Mouse (Mus musculus) Patski (cell line): ENCODE results near the gene Rnf40. TPM values are rescaled to one million over a fixed set of nuclear protein-coding genes. Genes with fewer than 3 reads are reported as not detected.

Source experiments
- ATAC-seq: fragments of 100-300 bp; one replicate; pipeline ENCODE4 v1.8.0; 2021
- CTCF ChIA-PET: fragments of 350-600 bp; sonication (Branson Sonifier 250); formaldehyde crosslinking; loops from one replicate; lab custom pipeline; 2022; ENCODE audit warnings: inconsistent platforms; lab: Charles Lee
- POLR2A ChIA-PET: fragments of 350-600 bp; sonication (Branson Sonifier 250); formaldehyde crosslinking; loops from one replicate; lab custom pipeline; 2022; ENCODE audit warnings: antibody characterized with exemption, inconsistent platforms; lab: Charles Lee
- DNase-seq: peaks from one replicate; pipeline ENCODE4 v3.0.0-alpha.2; 2011; ENCODE audit warnings: low read depth, low spot score
- H3K27me3 ChIP-seq: fragments of 371-371 bp; one replicate; pipeline ENCODE4 v1.5.1; 2021
- CTCF ChIP-seq: fragments of 100-300 bp; IDR thresholded peaks from one replicate; pipeline ENCODE4 v1.5.1; 2021
- in situ Hi-C: fragments of 300-500 bp; cut with MboI; formaldehyde crosslinking; loops from 3 replicates; pipeline ENCODE4 v1.11.1; 2018; ENCODE audit warnings: low pct_unique_long_range_greater_than_20kb, mixed read lengths
- polyA plus RNA-seq: library from polyadenylated mRNA; unstranded; gene quantifications from one replicate; pipeline ENCODE4 v1.2.3, GENCODE M21; 2021

The Rnf40 gene
- 42.7 TPM for polyA plus RNA-seq

DNA sequence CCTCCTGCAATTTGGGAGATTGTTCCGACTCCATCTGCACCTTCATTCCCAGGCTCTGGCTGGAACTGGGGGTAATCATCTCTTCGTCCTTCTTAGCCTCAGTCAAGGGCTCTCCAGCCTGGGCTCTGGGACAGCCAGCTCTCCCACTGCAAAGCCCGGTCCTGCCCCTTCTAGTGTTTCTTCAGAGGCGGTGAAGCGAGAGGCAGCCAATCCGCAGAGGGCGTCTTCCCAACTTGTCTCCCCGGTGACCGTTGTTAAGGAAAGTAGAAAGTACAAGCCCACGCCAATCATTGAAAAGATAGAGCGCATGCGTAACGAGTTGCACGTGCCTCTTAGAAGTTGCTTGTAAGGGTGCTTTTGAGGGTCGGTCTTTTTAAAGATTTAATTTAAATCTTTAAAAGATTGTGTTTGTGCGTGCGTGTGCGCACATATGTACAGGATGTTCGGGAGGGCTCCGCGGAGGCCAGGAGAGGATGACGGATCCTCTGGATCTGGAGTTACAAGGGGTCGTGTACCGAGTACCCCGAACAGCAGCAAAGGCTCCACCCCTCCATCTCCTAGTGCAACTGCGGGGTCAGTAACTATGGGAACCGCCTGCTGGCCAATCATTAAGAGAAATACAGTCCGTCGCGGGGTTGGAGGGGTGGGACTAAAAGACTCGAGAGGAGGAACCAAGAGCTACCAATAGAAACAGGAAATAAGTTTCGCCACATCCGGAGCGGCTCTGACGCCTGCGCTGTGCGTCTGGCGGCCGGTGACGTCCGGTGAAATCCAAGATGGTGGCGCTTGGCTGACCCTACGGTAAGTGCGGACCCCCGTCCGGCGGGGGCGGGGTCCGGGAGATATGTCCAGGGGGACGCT lies at the start of gene Rnf40, which contains the start of gene Ccdc189:
Gene Rnf40 (plus strand): TSS at position 757 of the 861 bp plus-strand sequence.
Gene Ccdc189 (minus strand): TSS at position 585 of the 861 bp plus-strand sequence.
- ATAC-seq = peak; percentile 87
- CTCF ChIA-PET = no interaction called here
- POLR2A ChIA-PET = interaction anchor here (0.5 to 2.0 kb wide), 2 partner anchors 11 to 23 kb away, joined by 7 to 8 read pairs; no protein-coding TSS in a partner anchor
- in situ Hi-C loops = no loop called here
- no peak for TF ChIP-seq CTCF
- peak; percentile 97 for DNase-seq
- H3K27me3 ChIP-seq = no peaks in the 10 kb centered on the region

DNA sequence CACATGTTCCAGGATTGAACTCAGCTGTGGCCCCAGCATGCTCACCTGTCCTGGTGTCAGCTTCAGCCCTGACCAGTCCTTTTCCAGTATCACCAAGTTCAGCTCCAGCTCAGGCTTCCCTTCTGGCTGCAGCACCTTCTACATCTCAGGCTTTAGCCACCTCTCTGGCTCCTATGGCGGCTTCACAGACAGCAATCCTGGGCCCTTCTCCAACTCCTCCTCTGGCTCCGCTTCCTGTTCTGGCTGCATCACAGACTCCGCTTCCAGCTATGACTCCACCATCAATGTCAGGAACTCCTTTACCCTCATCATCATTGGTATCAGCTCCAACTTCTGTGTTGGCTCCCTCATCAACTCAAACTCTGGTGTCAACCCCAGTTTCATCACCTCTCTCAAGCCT lies 46.9 kb upstream of the Rnf40 start:
- no peak for DNase-seq
- CTCF ChIA-PET = no interaction called here

DNA sequence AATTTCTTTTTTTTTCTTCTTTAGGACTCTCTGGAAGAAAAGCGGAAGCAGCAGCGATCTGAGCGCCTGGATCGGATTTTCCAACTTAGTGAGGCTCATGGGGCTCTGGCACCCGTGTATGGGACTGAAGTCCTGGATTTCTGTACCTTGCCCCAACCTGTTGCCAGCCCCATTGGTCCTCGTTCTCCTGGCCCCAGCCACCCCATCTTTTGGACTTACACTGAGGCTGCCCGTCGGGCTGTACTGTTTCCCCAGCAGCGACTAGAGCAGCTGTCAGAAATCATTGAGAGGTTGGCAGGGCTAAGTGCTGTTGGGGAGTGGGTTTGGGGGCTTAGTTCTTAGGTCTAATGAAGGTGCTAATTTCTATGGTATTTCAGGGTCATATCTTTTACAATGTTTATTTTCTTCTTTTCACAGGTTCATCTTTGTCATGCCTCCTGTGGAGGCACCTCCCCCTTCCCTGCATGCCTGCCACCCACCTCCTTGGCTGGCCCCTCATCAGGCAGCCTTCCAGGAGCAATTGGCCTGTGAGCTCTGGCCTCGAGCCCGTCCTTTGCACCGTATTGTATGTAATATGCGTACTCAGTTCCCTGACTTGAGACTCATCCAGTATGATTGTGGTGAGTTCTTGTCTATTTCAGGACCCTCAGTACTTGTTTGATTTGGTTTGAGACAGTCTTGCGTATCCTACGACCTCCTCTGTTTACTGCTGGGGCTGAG lies 39.3 kb upstream of the Rnf40 start:
- in situ Hi-C loops = no loop called here
- ChIA-PET CTCF (interaction anchor here (1.8 kb wide), 1 partner anchor 19 kb away, joined by 5 read pairs; no protein-coding TSS in a partner anchor), POLR2A (no interaction called here)
- DNase-seq (no peak), ATAC-seq (no peak)
- no peak for TF ChIP-seq CTCF
- H3K27me3 ChIP-seq = no peaks in the 10 kb centered on the region

More for the DNA sequence above, 46.9 kb upstream of the Rnf40 start:
- H3K27me3 ChIP-seq = no peaks in the 10 kb centered on the region
- TF ChIP-seq CTCF = no peak
- POLR2A ChIA-PET = interaction anchor here (0.8 to 1.7 kb wide), 2 partner anchors 28 to 48 kb away, joined by 3 to 4 read pairs; no protein-coding TSS in a partner anchor
- in situ Hi-C loops = no loop called here
- no peak for ATAC-seq

DNA sequence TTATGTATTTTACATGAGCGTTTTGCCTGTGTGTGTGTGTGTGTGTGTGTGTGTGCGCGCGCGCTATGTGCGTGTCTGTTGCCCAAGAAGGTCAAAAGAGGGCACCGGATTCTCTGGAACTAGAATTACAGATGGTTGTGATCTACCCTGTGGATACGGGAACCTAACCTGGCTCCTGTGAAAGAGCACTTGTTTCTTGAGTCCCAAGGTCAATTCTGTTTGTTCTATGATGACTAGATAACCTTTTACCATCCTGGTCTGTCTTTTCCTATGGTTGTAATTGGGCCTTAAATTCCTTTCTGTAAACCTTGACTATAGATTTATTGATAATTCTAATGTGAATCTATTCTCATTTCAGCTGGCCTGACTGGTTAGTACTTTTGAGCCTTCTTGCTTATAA lies 37.0 kb upstream of the Rnf40 start:
- ChIA-PET POLR2A (interaction anchor here (0.7 kb wide), 1 partner anchor 19 kb away, joined by 3 read pairs; no protein-coding TSS in a partner anchor), CTCF (no interaction called here)
- no peak for ATAC-seq
- H3K27me3 ChIP-seq = no peaks in the 10 kb centered on the region
- DNase-seq = no peak
- in situ Hi-C loops = no loop called here
- no peak for TF ChIP-seq CTCF

DNA sequence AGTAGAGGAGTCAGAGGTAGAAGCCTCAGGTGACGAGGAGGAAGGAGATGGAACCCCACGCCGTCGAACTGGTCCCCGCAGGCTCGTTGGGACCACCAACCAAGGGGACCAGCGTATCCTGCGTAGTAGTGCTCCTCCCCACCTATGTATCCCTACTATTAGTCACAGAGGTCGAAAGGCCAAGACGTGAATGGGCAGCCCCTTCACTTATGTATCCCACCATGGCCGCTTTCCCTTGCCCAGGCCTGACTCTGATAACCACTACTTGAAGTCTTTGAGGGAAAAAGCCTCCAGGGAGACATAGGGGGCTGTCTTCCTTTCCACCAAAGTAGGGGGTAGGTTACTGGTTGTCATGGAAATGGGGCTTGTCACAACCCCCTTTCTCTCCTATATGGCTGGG lies 28.0 kb upstream of the Rnf40 start:
- POLR2A ChIA-PET = no interaction called here
- in situ Hi-C loops = no loop called here
- no peak for TF ChIP-seq CTCF

DNA sequence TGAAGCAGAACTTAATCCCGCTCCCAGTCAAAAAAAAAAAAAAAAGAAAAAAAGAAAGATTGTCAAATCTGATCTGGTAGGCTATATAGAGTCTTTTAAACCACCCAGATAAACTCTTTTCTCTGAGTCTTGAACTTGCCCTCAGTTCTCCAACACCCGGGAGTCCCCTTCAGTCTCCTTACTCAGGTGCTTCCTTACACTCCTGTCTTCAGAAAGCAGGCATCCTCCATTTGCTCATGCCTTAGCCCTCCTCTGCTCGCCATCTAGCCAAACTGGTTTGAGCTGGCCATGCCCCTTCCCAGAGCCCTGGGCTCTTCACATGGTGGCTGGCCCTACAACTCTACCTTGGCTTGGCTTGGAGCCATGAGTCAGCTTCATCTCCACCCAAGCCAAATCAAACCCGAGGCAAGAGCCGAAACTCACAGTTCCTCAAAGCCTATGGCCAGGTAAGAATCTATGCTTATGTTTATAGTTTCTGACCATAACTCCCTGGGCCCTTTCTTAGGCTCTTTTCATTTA lies 27.2 kb upstream of the Rnf40 start, which contains the start of gene Tmem265:
Gene Tmem265 (plus strand): TSS at position 51 of the 519 bp plus-strand sequence.
- ChIA-PET POLR2A (interaction anchor here (0.6 kb wide), 1 partner anchor 36 kb away, joined by 3 read pairs; no protein-coding TSS in a partner anchor), CTCF (no interaction called here)
- DNase-seq = no peak
- no peaks in the 10 kb centered on the region for H3K27me3 ChIP-seq
- in situ Hi-C loops = no loop called here
- ATAC-seq = no peak
- no peak for TF ChIP-seq CTCF

More for the DNA sequence above, 28.0 kb upstream of the Rnf40 start:
- DNase-seq (no peak), ATAC-seq (no peak)
- CTCF ChIA-PET = no interaction called here
- no peaks in the 10 kb centered on the region for H3K27me3 ChIP-seq

DNA sequence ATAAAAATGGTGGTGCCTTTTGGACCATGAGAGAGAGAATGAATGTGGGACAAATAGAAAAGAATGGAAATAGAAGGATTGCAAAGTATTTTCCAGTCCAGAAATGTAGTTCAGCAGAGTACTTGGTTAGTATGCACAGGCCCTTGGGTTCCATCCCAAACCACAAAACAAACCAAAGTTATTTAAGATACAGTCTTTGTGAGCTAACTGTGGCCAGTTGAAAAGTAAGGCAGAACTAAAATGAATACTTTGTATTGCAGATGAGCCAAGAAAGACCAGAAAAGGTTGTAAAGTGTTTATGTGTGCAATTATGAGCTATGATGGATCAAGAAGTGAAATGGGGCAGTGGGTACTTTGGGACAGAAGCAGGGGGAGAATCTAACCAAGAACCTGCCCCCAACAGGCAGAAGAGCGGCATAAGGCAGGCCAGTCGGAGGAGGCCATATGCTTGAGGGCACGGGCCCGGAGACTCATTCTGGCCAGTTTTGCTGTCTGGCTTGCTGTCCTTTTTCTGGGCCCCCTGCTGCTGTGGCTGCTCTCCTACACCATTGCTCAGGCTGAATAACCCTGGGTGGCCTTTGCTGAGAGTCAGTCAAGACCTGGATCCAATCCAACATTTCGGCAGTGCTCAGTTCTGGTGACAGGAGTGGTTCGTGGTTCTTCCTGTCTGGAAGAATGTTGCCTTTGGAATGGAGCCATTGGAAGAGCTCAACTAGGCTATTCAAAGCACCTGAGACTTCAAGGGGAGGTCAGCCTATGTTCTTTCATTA lies 24.0 kb upstream of the Rnf40 start:
- H3K27me3 ChIP-seq = no peaks in the 10 kb centered on the region
- POLR2A ChIA-PET = no interaction called here
- in situ Hi-C loops = no loop called here
- ATAC-seq (peak; percentile 74), DNase-seq (peak; percentile 91)
- no peak for TF ChIP-seq CTCF
- CTCF ChIA-PET = interaction anchor here (1.1 to 1.9 kb wide), 3 partner anchors 21 to 51 kb away, joined by 3 to 8 read pairs (median 3); no protein-coding TSS in a partner anchor

DNA sequence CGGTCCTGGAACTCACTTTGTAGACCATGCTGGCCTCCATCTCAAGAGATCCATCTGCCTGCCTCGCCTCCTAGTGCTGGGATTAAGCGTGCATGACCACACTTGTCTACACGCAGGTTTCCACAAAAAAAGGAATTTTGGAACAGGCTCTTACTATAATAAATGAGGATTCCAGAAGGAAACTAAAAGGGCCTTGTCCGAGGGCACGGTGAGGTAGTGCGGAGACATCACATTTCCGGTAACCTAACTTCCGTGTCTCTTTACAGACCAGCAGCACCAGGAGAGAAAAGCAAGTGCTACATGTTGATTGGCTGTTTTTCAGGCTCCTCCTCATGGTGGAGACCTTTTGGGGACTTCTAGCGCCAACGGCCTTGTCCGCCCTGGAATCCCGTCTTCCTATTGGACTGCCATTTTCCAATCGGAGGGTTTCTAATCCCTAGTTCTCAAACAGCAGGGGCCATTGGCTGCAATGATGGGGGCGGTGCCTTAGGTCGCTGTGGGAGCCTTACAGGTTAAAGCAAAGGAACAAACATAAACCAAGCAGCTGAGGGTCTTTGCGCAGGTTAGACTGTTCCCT lies 15.6 kb upstream of the Rnf40 start, which contains the start of gene Phkg2:
Gene Phkg2 (plus strand): TSS at position 446 of the 577 bp plus-strand sequence.
- CTCF ChIA-PET = no interaction called here
- TF ChIP-seq CTCF = no peak
- DNase-seq (peak; percentile 91), ATAC-seq (peak; percentile 94)
- H3K27me3 ChIP-seq = no peaks in the 10 kb centered on the region
- POLR2A ChIA-PET = no interaction called here
- in situ Hi-C loops = no loop called here

DNA sequence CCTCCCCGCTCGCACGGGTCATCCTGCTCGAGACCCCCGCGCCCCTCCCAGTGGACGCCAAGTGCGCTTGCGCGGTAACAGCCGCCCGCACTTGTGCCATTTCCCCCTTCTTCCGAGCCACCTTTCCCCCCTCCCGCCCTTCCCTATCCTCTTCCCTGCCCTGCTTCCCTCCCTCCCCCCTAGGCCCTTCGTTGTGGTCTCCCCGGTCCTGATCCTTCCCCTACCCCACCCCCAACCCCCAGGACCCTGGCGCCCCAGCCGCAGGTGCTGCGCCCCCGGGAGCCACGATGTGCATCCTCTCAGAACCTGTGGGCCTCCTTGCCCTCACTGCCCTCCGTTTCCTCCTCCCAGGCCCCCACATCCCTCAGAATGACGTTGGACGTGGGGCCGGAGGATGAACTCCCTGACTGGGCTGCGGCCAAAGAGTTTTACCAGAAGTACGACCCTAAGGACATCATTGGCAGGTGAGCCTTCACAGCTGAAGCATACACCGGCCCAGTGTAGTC lies 15.0 kb upstream of the Rnf40 start:
- peak; percentile 15 for ATAC-seq
- CTCF ChIA-PET = no interaction called here
- H3K27me3 ChIP-seq = no peaks in the 10 kb centered on the region
- no peak for TF ChIP-seq CTCF
- DNase-seq = no peak
- POLR2A ChIA-PET = no interaction called here
- in situ Hi-C loops = no loop called here
